Mouse (Mus musculus): Measurements from ENCODE around the gene Luzp1. TPM values are rescaled to one million over a fixed set of nuclear protein-coding genes. Genes with fewer than 3 reads are reported as not detected.
A peak's percentile ranks its signal among the peaks of the same experiment; 100 is the strongest.

Gene Luzp1
- total and polyA plus RNA-seq, 2 experiments from 2014 or later: 15.2 to 58.0 TPM

GRCm38 (mm10) chr4:136450271-136450670, 19.3 kb upstream of the Luzp1 start:
- Histone ChIP-seq H3K4me3 (ENCODE audit: low read depth, low read length) (no peak overlapping the region), H3K9ac (replicated peaks; ENCODE audit: low read length, poor library complexity, severe bottlenecking) (no peak overlapping the region), H3K27me3 (ENCODE audit: insufficient read depth, low read length) (no peaks in the 10 kb centered on the region), H3K36me3 (ENCODE audit: insufficient read depth, low read length) (no peaks in the 10 kb centered on the region), H3K9me3 (ENCODE audit: low read length) (no peaks in the 10 kb centered on the region), H3K27ac (ENCODE audit: low read depth, low read length) (no peak overlapping the region), H3K4me2 (ENCODE audit: low read depth, low read length, poor library complexity, severe bottlenecking) (no peak overlapping the region), H3K4me1 (ENCODE audit: insufficient read depth, low read length) (no peaks in the 10 kb centered on the region)
- ATAC-seq (ENCODE audit: low FRiP score): no peak
- TF ChIP-seq CTCF (IDR thresholded peaks at IDR 0.05): no peak
- no peak for DNase-seq (ENCODE audit: low spot score)
- 86% methylated on average over 4 of the region's 4 CpGs for WGBS

- Histone ChIP-seq H3K9me3 (ENCODE audit: low read length) (no peaks in the 10 kb centered on the region), H3K4me3 (ENCODE audit: low read depth, low read length) (no peak overlapping the region), H3K4me2 (ENCODE audit: low read depth, low read length, poor library complexity, severe bottlenecking) (no peak overlapping the region), H3K27ac (ENCODE audit: low read depth, low read length) (no peak overlapping the region), H3K4me1 (ENCODE audit: insufficient read depth, low read length) (no peaks in the 10 kb centered on the region), H3K9ac (replicated peaks; ENCODE audit: low read length, poor library complexity, severe bottlenecking) (no peak overlapping the region), H3K27me3 (ENCODE audit: insufficient read depth, low read length) (no peaks in the 10 kb centered on the region), H3K36me3 (ENCODE audit: insufficient read depth, low read length) (no peaks in the 10 kb centered on the region)
- DNase-seq (ENCODE audit: low spot score) (no peak), ATAC-seq (ENCODE audit: low FRiP score) (no peak)
- 24% methylated on average over 6 of the region's 6 CpGs for WGBS
- TF ChIP-seq CTCF (IDR thresholded peaks at IDR 0.05): no peak
These were observed 18.0 kb upstream of the Luzp1 start for GRCm38 (mm10) chr4:136451564-136451963.

GRCm38 (mm10) chr4:136452286-136452685, 17.3 kb upstream of the Luzp1 start:
- TF ChIP-seq CTCF (IDR thresholded peaks at IDR 0.05): no peak
- DNase-seq (ENCODE audit: low spot score) (no peak), ATAC-seq (ENCODE audit: low FRiP score) (no peak)
- H3K9me3 ChIP-seq (ENCODE audit: low read length): no peaks in the 10 kb centered on the region
- H3K27ac ChIP-seq (ENCODE audit: low read depth, low read length): no peak overlapping the region
- no peak overlapping the region for H3K9ac ChIP-seq (replicated peaks; ENCODE audit: low read length, poor library complexity, severe bottlenecking)
- H3K4me1 ChIP-seq (ENCODE audit: insufficient read depth, low read length): no peaks in the 10 kb centered on the region
- H3K27me3 ChIP-seq (ENCODE audit: insufficient read depth, low read length): no peaks in the 10 kb centered on the region
- H3K4me3 ChIP-seq (ENCODE audit: low read depth, low read length): no peak overlapping the region
- no peak overlapping the region for H3K4me2 ChIP-seq (ENCODE audit: low read depth, low read length, poor library complexity, severe bottlenecking)
- WGBS: 84% methylated on average over 3 of the region's 3 CpGs
- no peaks in the 10 kb centered on the region for H3K36me3 ChIP-seq (ENCODE audit: insufficient read depth, low read length)

- H3K27ac ChIP-seq (ENCODE audit: low read depth, low read length): no peak overlapping the region
- no peaks in the 10 kb centered on the region for H3K27me3 ChIP-seq (ENCODE audit: insufficient read depth, low read length)
- H3K9me3 ChIP-seq (ENCODE audit: low read length): no peaks in the 10 kb centered on the region
- DNase-seq (ENCODE audit: low spot score): no peak
- no peak overlapping the region for H3K4me3 ChIP-seq (ENCODE audit: low read depth, low read length)
- no peak overlapping the region for H3K4me2 ChIP-seq (ENCODE audit: low read depth, low read length, poor library complexity, severe bottlenecking)
- WGBS: 75% methylated on average over 5 of the region's 5 CpGs
- ATAC-seq (ENCODE audit: low FRiP score): no peak
- H3K9ac ChIP-seq (replicated peaks; ENCODE audit: low read length, poor library complexity, severe bottlenecking): no peak overlapping the region
- TF ChIP-seq CTCF (IDR thresholded peaks at IDR 0.05): no peak
- H3K36me3 ChIP-seq (ENCODE audit: insufficient read depth, low read length): no peaks in the 10 kb centered on the region
- H3K4me1 ChIP-seq (ENCODE audit: insufficient read depth, low read length): no peaks in the 10 kb centered on the region
These were observed 16.8 kb upstream of the Luzp1 start for GRCm38 (mm10) chr4:136452792-136453191.

- Histone ChIP-seq H3K9ac (replicated peaks; ENCODE audit: low read length, poor library complexity, severe bottlenecking) (no peak overlapping the region), H3K27ac (ENCODE audit: low read depth, low read length) (no peak overlapping the region), H3K4me1 (ENCODE audit: insufficient read depth, low read length) (no peaks in the 10 kb centered on the region), H3K27me3 (ENCODE audit: insufficient read depth, low read length) (no peaks in the 10 kb centered on the region), H3K9me3 (ENCODE audit: low read length) (no peaks in the 10 kb centered on the region), H3K4me2 (ENCODE audit: low read depth, low read length, poor library complexity, severe bottlenecking) (peak overlapping the region; percentile 33), H3K4me3 (ENCODE audit: low read depth, low read length) (no peak overlapping the region), H3K36me3 (ENCODE audit: insufficient read depth, low read length) (no peaks in the 10 kb centered on the region)
- peak; percentile 84 for DNase-seq (ENCODE audit: low spot score)
- peak; percentile 98 for TF ChIP-seq CTCF (IDR thresholded peaks at IDR 0.05)
- no peak for ATAC-seq (ENCODE audit: low FRiP score)
- WGBS: 13% methylated on average over 10 of the region's 10 CpGs
These were observed 14.7 kb upstream of the Luzp1 start for GRCm38 (mm10) chr4:136454850-136455260.

DNA sequence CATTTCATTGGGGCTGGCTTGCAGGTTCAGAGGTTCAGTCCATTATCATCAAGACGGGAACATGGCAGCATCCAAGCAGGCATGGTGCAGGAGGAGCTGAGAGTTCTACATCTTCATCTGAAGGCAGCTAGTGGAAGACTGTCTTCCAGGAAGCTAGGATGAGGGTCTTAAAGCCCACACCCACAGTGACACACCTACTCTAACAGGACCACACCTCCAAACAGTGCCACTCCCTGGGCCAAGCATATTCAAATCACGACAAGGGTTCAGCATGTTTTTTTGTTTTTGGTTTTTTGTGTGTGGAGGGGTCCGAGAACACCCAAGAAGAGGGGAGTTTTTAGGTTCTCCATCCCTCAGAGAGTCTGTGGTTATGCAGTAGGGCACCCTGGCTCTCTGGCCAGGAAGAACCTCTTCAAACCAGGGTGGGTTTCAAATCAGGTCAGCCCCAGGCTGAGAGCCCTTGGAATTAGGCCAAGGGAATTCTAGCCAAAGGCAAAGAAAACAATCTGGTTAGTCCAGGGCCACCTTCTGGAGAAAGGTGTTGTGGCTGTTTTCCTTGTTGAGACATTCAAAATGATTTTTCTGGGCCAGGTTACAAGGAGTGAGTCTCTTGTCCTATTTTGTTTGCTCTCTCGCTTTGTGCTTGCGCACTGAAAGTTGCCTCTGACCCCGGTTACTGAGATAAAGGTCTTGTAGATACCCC, 12.9 kb upstream of the Luzp1 start:
- no peak overlapping the region for H3K4me3 ChIP-seq (ENCODE audit: low read depth, low read length)
- WGBS: 88% methylated on average over 6 of the region's 6 CpGs
- H3K4me1 ChIP-seq (ENCODE audit: insufficient read depth, low read length): no peaks in the 10 kb centered on the region
- no peak overlapping the region for H3K4me2 ChIP-seq (ENCODE audit: low read depth, low read length, poor library complexity, severe bottlenecking)
- no peak for DNase-seq (ENCODE audit: low spot score)
- ATAC-seq (ENCODE audit: low FRiP score): no peak
- no peaks in the 10 kb centered on the region for H3K27me3 ChIP-seq (ENCODE audit: insufficient read depth, low read length)
- TF ChIP-seq CTCF (IDR thresholded peaks at IDR 0.05): no peak
- no peaks in the 10 kb centered on the region for H3K9me3 ChIP-seq (ENCODE audit: low read length)
- H3K9ac ChIP-seq (replicated peaks; ENCODE audit: low read length, poor library complexity, severe bottlenecking): no peak overlapping the region
- no peaks in the 10 kb centered on the region for H3K36me3 ChIP-seq (ENCODE audit: insufficient read depth, low read length)
- H3K27ac ChIP-seq (ENCODE audit: low read depth, low read length): no peak overlapping the region

Data from midbrain, postnatal 0 days (tissue).